Mouse (Mus musculus) cortical plate, adult 2 months (tissue): ENCODE measurements around the gene Mgrn1.

Experiments
- CTCF ChIP-seq: fragments of 200-500 bp; IDR thresholded peaks from 2 replicates; pipeline ENCODE4 v1.5.1; 2011; ENCODE audit warnings: mild to moderate bottlenecking, control low read depth, low read length; ENCODE audit not compliant: insufficient read depth; ENCODE audit errors: extremely low read depth
- POLR2A ChIP-seq: fragments of 200-500 bp; IDR thresholded peaks from 2 replicates; pipeline ENCODE4 v1.6.1; 2011; ENCODE audit warnings: mild to moderate bottlenecking, low read length, control low read depth; ENCODE audit not compliant: insufficient read depth; ENCODE audit errors: extremely low read depth

GRCm38 (mm10) chr16:4894201-4894908 is 8.3 kb downstream of the Mgrn1 start:
- TF ChIP-seq CTCF: no peak
- TF ChIP-seq POLR2A: no peak
